Mouse (Mus musculus) MEL (cell line): Measurements from ENCODE around the gene Cgrrf1. TPM values are rescaled to one million over a fixed set of nuclear protein-coding genes. Genes with fewer than 3 reads are reported as not detected.
A peak's percentile ranks its signal among the peaks of the same experiment; 100 is the strongest.

Experiments
- DNase-seq: peaks from one replicate; pipeline ENCODE4 v3.0.0; 2011; ENCODE audit warnings: low read depth, low spot score
- H3K27ac ChIP-seq: 2 replicates; pipeline ENCODE4 v1.5.1; 2012; ENCODE audit warnings: low read depth, mild to moderate bottlenecking, control low read depth, low read length, moderate library complexity; ENCODE audit not compliant: control insufficient read depth
- H3K27me3 ChIP-seq, 2 experiments: fragments of 150-350 bp in 1 of 2; sonication (generic) in 1 of 2; 2 replicates each; pipeline ENCODE4 v1.6.1; 2012; ENCODE audit warnings: low read length in 2 of 2, mild to moderate bottlenecking in 2 of 2, improper control_type of control experiment in 1 of 2, moderate library complexity in 1 of 2; ENCODE audit not compliant: insufficient read depth in 2 of 2, control insufficient read depth in 1 of 2
- H3K36me3 ChIP-seq, 2 experiments: 2 replicates each; pipeline ENCODE4 v1.6.1; 2012 to 2014; ENCODE audit warnings: low read length in 2 of 2, improper control_type of control experiment in 1 of 2, inconsistent platforms in 1 of 2, mild to moderate bottlenecking in 1 of 2; ENCODE audit not compliant: insufficient read depth in 2 of 2, control insufficient read depth in 1 of 2
- H3K4me1 ChIP-seq, 2 experiments: fragments of 150-350 bp in 1 of 2; sonication (generic) in 1 of 2; 2 replicates each; pipeline ENCODE4 v1.6.1; 2012; ENCODE audit warnings: low read length in 2 of 2, improper control_type of control experiment in 1 of 2, mild to moderate bottlenecking in 1 of 2; ENCODE audit not compliant: insufficient read depth in 2 of 2, control insufficient read depth in 1 of 2
- H3K4me3 ChIP-seq, 2 experiments: fragments of 150-350 bp in 1 of 2; sonication (generic) in 1 of 2; 2 replicates each; pipeline ENCODE4 v1.5.1; 2012; ENCODE audit warnings: low read depth in 2 of 2, low read length in 2 of 2, mild to moderate bottlenecking in 2 of 2, moderate library complexity in 2 of 2, control low read depth in 1 of 2, improper control_type of control experiment in 1 of 2; ENCODE audit not compliant: control insufficient read depth in 1 of 2, insufficient read depth in 1 of 2
- H3K79me2 ChIP-seq: 2 replicates; pipeline ENCODE4 v1.6.1; 2012; ENCODE audit warnings: mild to moderate bottlenecking, low read length, moderate library complexity; ENCODE audit not compliant: control insufficient read depth, poor library complexity, insufficient read depth
- H3K9ac ChIP-seq: 2 replicates; pipeline ENCODE4 v1.6.1; 2012; ENCODE audit warnings: low read depth, mild to moderate bottlenecking, control low read depth, low read length, moderate library complexity; ENCODE audit not compliant: control insufficient read depth, poor library complexity, severe bottlenecking
- H3K9me3 ChIP-seq: fragments of 150-350 bp; sonication (generic); replicated peaks from 2 replicates; pipeline ENCODE4 v1.6.1; 2012; ENCODE audit warnings: mild to moderate bottlenecking, low read length, improper control_type of control experiment, moderate library complexity; ENCODE audit not compliant: insufficient read depth
- CHD1 ChIP-seq: IDR thresholded peaks from 2 replicates; pipeline ENCODE4 v1.6.1; 2012; ENCODE audit warnings: low read depth, mild to moderate bottlenecking, inconsistent platforms, low read length, improper control_type of control experiment
- CTCF ChIP-seq, 3 experiments: IDR thresholded peaks in 2 of 3; conservative IDR thresholded peaks in 1 of 3; 2 replicates each; pipeline ENCODE4 v1.5.1; 2011 to 2012; ENCODE audit warnings: low read length in 3 of 3, low read depth in 2 of 3, mild to moderate bottlenecking in 2 of 3, improper control_type of control experiment in 1 of 3, inconsistent platforms in 1 of 3, mixed read lengths in 1 of 3, moderate library complexity in 1 of 3; ENCODE audit not compliant: control insufficient read depth in 1 of 3, insufficient read depth in 1 of 3, poor library complexity in 1 of 3, severe bottlenecking in 1 of 3
- EP300 ChIP-seq, 2 experiments: IDR thresholded peaks; 2 replicates each; pipeline ENCODE4 v1.6.1; 2011; ENCODE audit warnings: improper control_type of control experiment in 2 of 2, low read length in 2 of 2, low read depth in 1 of 2, mild to moderate bottlenecking in 1 of 2
- ETS1 ChIP-seq: IDR thresholded peaks from 2 replicates; pipeline ENCODE4 v1.6.1; 2012; ENCODE audit warnings: low read depth, mild to moderate bottlenecking, inconsistent platforms, low read length, improper control_type of control experiment, moderate library complexity
- GATA1 ChIP-seq: IDR thresholded peaks from 2 replicates; pipeline ENCODE4 v1.6.1; 2011; ENCODE audit warnings: low read depth, low read length, improper control_type of control experiment
- MAX ChIP-seq: IDR thresholded peaks from 2 replicates; pipeline ENCODE4 v1.6.1; 2011; ENCODE audit warnings: low read length, improper control_type of control experiment
- MAZ ChIP-seq: IDR thresholded peaks from 2 replicates; pipeline ENCODE4 v1.6.1; 2012; ENCODE audit warnings: low read depth, mild to moderate bottlenecking, inconsistent platforms, low read length, improper control_type of control experiment
- MEF2A ChIP-seq: IDR thresholded peaks from 2 replicates; pipeline ENCODE4 v1.6.1; 2014; ENCODE audit warnings: low read depth, mild to moderate bottlenecking, inconsistent platforms, low read length, improper control_type of control experiment; ENCODE audit not compliant: poor library complexity, insufficient replicate concordance, severe bottlenecking; ENCODE audit errors: extremely low read depth
- MXI1 ChIP-seq: IDR thresholded peaks from 2 replicates; pipeline ENCODE4 v1.6.1; 2011; ENCODE audit warnings: mild to moderate bottlenecking, low read depth, low read length, improper control_type of control experiment
- MYC ChIP-seq: IDR thresholded peaks from 2 replicates; pipeline ENCODE4 v1.6.1; 2011; ENCODE audit warnings: low read depth, mild to moderate bottlenecking, low read length, improper control_type of control experiment, moderate library complexity
- NELFE ChIP-seq: IDR thresholded peaks from 2 replicates; pipeline ENCODE4 v1.6.1; 2011; ENCODE audit warnings: low read depth, low read length, improper control_type of control experiment
- POLR2A ChIP-seq, 2 experiments: IDR thresholded peaks; 2 replicates each; pipeline ENCODE4 v1.6.1; 2011 to 2012; ENCODE audit warnings: low read length in 2 of 2, mild to moderate bottlenecking in 2 of 2, control low read depth in 1 of 2, improper control_type of control experiment in 1 of 2, low read depth in 1 of 2, moderate library complexity in 1 of 2; ENCODE audit not compliant: control insufficient read depth in 1 of 2, insufficient read depth in 1 of 2, poor library complexity in 1 of 2
- RCOR1 ChIP-seq: IDR thresholded peaks from 2 replicates; pipeline ENCODE4 v1.6.1; 2012; ENCODE audit warnings: low read depth, mild to moderate bottlenecking, inconsistent platforms, low read length, improper control_type of control experiment
- SIN3A ChIP-seq: IDR thresholded peaks from 2 replicates; pipeline ENCODE4 v1.6.1; 2012; ENCODE audit warnings: low read length, improper control_type of control experiment, inconsistent platforms
- SMC3 ChIP-seq: IDR thresholded peaks from 2 replicates; pipeline ENCODE4 v1.6.1; 2011; ENCODE audit warnings: low read depth, low read length, improper control_type of control experiment
- TAL1 ChIP-seq: IDR thresholded peaks from 2 replicates; pipeline ENCODE4 v1.6.1; 2012; ENCODE audit warnings: mild to moderate bottlenecking, inconsistent platforms, low read length, moderate library complexity, mixed read lengths
- TBP ChIP-seq: IDR thresholded peaks from 2 replicates; pipeline ENCODE4 v1.8.0; 2011; ENCODE audit warnings: low read depth, low read length, improper control_type of control experiment
- TCF12 ChIP-seq: IDR thresholded peaks from 2 replicates; pipeline ENCODE4 v1.6.1; 2014; ENCODE audit warnings: low read depth, mild to moderate bottlenecking, inconsistent platforms, low read length, improper control_type of control experiment, moderate library complexity
- UBTF ChIP-seq: IDR thresholded peaks from 2 replicates; pipeline ENCODE4 v1.6.1; 2012; ENCODE audit warnings: low read depth, mild to moderate bottlenecking, inconsistent platforms, low read length, improper control_type of control experiment, moderate library complexity, borderline replicate concordance; ENCODE audit not compliant: insufficient read depth
- ZC3H11A ChIP-seq: IDR thresholded peaks from 2 replicates; pipeline ENCODE4 v1.6.1; 2012; ENCODE audit warnings: low read depth, mild to moderate bottlenecking, inconsistent platforms, low read length, improper control_type of control experiment
- ZKSCAN1 ChIP-seq: IDR thresholded peaks from 2 replicates; pipeline ENCODE4 v1.6.1; 2012; ENCODE audit warnings: low read depth, mild to moderate bottlenecking, inconsistent platforms, low read length, improper control_type of control experiment, moderate library complexity
- polyA plus RNA-seq, 2 experiments: library from polyadenylated mRNA; stranded (reverse) in 1 of 2; unstranded in 1 of 2; fragments of >175 nt in 1 of 2; fragments of >200 nt in 1 of 2; gene quantifications; 2 replicates each; pipeline versions ENCODE4 v1.2.1 to v1.2.4; 2012; ENCODE audit warnings: low replicate concordance in 2 of 2, low read depth in 1 of 2; ENCODE audit not compliant: insufficient read length in 2 of 2, insufficient read depth in 1 of 2, missing spikeins in 1 of 2
- total RNA-seq: library from RNA; depleted of rRNA; stranded (reverse); fragments of 300-350 nt; gene quantifications from 2 replicates; pipeline ENCODE4 v1.2.3, GENCODE M21; 2012

The Cgrrf1 gene
- total and polyA plus RNA-seq, 3 experiments, result 18.3 to 26.2 TPM; not detected in 1

- TF ChIP-seq ZC3H11A (no peak), MEF2A (no peak), MAX (no peak), TAL1 (no peak), MYC (no peak)
Measured at GRCm38 (mm10) chr14:46832354-46833272, 688 bp downstream of the Cgrrf1 start (continued).

- Histone ChIP-seq H3K4me3 (no peak overlapping the region), H3K9ac (no peak overlapping the region), H3K36me3 (no peaks in the 10 kb centered on the region; a peak in 1 of 4 replicates), H3K4me1 (no peaks in the 10 kb centered on the region), H3K27me3 (no peaks in the 10 kb centered on the region), H3K9me3 (no peaks in the 10 kb centered on the region)
- DNase-seq, result no peak
- TF ChIP-seq GATA1, result no peak
- TF ChIP-seq CHD1, result no peak
- no peak for TF ChIP-seq SMC3
- TF ChIP-seq EP300 (IDR thresholded peaks at IDR 0.05; ENCODE audit: low read depth in 1 of 2, low read length in 2 of 2), result no peak
- no peak for TF ChIP-seq MAZ
- TF ChIP-seq, all 39 proteins: peak for 0
- no peak overlapping the region for H3K27ac ChIP-seq
- H3K79me2 ChIP-seq, result peaks cover 2% of the 10 kb centered on the region; the same call in 1 of the 2 replicates
Measured at GRCm38 (mm10) chr14:46839326-46839725, 7.4 kb downstream of the Cgrrf1 start.

- no peak overlapping the region; a peak in 1 of 4 replicates for H3K4me3 ChIP-seq
- no peak overlapping the region for H3K27ac ChIP-seq
- peak; percentile 90 for DNase-seq
- H3K27me3 ChIP-seq, result no peaks in the 10 kb centered on the region
- no peaks in the 10 kb centered on the region for H3K79me2 ChIP-seq
- no peak overlapping the region; the same call in 1 of the 2 replicates for H3K9ac ChIP-seq
- H3K4me1 ChIP-seq, result peaks cover 6 to 13% of the 10 kb centered on the region in 2 experiments
- H3K9me3 ChIP-seq, result no peaks in the 10 kb centered on the region
- TF ChIP-seq RCOR1 (peak; percentile 44; the same call in 1 of the 2 replicates), UBTF (no peak), TAL1 (peak; percentile 64), MAZ (no peak), MAX (peak; percentile 87), TBP (no peak), ETS1 (peak; percentile 52; the same call in 1 of the 2 replicates), GATA1 (peak; percentile 19), EP300 (IDR thresholded peaks at IDR 0.05; ENCODE audit: low read depth in 1 of 2, low read length in 2 of 2) (peak; percentile 67 to 72), POLR2A (IDR thresholded peaks at IDR 0.05; ENCODE audit: control insufficient read depth in 1 of 2, insufficient read depth in 1 of 2, low read depth in 1 of 2, low read length in 2 of 2, poor library complexity in 1 of 2) (peak in 1 of 2 experiments; percentile 23; a peak in 1 of 4 replicates), MYC (peak; percentile 78), NELFE (no peak), CTCF (IDR thresholded peaks at IDR 0.05 in 2 of 3, conservative IDR thresholded peaks at IDR 0.05 in 1 of 3; ENCODE audit: control insufficient read depth in 1 of 3, insufficient read depth in 1 of 3, low read depth in 2 of 3, low read length in 3 of 3, poor library complexity in 1 of 3, severe bottlenecking in 1 of 3) (no peak), ZKSCAN1 (no peak), TCF12 (0 out of 2 replicates have a peak, but pooled peaks have one; percentile 20), MXI1 (peak; percentile 86), SIN3A (peak; percentile 64; the same call in 1 of the 2 replicates)
- H3K36me3 ChIP-seq, result peaks cover 0 to 18% of the 10 kb centered on the region in 2 experiments; a peak in 3 of 4 replicates
Measured at GRCm38 (mm10) chr14:46845706-46846105, 13.8 kb downstream of the Cgrrf1 start.
